Mouse (Mus musculus): ENCODE results near the gene Nubp1.

Nubp1 gene

GRCm38 (mm10) chr16:10411764-10412746 is at the start of gene Nubp1:
Nubp1 (plus strand) TSS chr16:10411948.
- in situ Hi-C loops (cut with MboI) = loop anchor here (5.0 kb wide), 1 partner anchor 105 kb away; no protein-coding TSS in a partner anchor

- in situ Hi-C loops (cut with MboI) = no loop called here
Measured at GRCm38 (mm10) chr16:10363061-10363460, 48.7 kb upstream of the Nubp1 start.

- in situ Hi-C loops (cut with MboI) = no loop called here
Measured at GRCm38 (mm10) chr16:10365796-10366195, 46.0 kb upstream of the Nubp1 start.

DNA sequence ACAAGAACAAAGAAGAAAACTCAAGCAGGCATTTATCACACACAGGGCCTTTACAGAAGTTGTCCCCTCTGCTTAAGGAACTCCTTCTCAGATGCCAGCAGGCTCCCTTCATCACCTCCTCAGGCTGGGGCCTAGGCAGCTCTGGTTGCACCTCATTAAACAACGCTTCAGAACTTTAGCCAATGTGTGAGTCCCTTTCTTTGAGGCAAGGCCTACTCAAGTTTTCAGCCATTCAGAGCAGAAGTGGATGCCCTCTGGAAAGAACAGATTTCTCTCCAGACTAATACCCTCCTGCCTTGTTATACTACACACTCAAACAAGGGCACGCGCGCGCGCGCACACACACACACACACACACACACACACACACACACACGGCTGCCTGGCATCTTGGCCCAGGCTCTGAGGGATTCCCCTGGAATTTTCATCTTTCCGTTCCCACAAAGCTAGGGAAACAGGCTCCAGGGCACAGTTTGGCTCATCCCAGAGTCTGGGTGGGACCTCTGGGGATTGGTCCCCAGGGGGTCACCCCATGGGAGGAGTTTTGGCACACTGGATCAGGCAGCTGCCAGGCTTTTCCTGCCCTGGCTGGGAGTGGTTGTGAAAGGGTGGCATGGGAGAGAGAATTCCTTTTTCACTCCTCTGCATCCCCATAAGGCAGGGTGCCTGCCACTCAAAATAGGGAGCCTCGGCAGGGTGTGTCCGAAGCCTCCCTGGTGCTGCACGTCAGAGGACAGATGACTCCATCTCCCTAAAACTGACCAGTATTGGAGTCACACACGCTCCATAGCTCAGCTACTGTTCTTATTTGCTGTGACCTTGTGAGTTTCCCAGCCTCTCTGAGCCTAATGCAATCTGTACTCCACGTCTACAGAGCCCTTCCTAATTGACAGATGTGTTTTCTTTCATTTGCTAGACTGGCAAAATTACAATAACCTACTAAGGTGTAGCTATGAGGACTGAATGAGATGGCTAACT is 45.2 kb upstream of the Nubp1 start:
- in situ Hi-C loops (cut with MboI) = no loop called here

DNA sequence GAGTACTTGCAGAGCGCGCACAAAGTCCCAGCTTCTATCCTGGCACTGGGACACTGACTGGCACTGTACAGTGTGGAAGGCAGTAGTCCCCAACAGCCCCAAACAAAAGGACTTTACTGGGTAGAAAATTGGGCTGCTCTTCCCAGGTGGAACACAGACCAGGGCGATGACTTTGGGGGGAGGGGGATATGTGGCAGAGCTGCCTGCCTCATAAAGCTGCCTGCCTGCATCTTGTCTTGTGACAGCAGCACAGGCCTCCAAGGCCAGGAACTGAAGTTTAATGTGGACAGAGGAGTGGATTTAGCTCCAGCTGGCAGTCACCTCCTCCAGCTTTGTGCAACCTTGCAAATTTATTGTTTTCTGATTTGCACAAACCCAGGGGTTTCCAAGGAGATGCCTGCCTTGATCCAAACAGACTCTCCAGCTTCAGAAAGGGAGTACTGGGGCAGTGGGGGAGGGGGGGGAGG is 42.2 kb upstream of the Nubp1 start:
- in situ Hi-C loops (cut with MboI) = no loop called here

DNA sequence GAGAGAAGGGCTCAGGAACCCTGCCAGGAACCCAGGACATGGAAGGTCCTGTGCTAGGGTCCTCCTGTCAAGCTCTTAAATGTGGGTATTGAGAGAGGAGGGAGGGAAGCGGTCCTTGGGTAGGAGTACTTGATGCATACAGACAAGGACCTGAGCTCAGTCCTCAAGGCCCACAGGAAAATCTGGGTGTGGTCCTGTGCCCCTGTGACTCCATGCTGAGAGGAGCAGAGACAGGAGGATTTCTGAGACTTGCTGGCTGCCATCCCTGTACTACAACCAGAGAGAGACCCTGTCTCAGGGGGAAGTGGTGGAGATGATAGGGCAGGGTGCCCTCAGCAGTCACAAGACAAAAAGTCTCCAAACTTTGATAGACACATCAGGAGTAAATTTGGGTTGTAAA is 41.8 kb upstream of the Nubp1 start:
- in situ Hi-C loops (cut with MboI) = no loop called here

DNA sequence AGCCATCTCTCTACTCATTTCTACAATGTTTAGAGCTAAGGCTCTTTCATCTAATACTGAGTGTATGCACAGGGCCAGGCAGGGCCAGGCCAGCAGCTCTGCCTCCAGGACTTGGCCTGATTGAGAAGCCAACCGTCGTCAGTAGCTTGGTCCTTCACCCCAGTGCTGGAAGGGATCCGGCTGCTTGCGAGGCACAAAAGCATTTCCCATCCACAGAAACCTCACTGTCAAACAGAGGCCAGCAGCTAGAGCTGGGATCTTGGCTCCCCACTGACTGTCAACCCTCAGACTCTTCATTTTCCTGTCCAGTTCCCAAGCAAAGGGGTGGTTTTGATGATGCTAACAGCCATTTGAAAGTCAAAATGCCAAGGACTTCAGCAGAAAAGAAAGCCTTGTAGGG is 39.4 kb upstream of the Nubp1 start:
- in situ Hi-C loops (cut with MboI) = no loop called here

- in situ Hi-C loops (cut with MboI) = no loop called here
Measured at GRCm38 (mm10) chr16:10374254-10375011, 37.3 kb upstream of the Nubp1 start.

DNA sequence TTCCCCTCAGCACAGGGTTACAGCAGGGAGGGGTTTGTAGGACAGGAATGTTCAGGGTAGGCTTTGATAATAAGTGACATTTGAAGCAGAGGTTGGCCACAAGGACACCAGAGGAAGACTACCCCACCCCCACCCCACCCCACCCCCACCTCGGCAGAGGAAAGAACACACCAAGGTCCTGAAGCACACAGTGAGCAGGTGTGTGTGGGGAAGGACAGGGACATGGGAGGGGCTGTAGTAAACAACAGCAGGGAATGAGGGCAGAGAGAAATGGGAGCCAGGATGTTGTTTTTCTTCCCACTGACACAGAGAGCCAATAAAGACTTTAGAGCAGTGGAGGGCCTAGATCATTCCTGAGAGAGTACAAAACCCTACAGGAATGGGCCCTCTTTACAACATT is 34.5 kb upstream of the Nubp1 start:
- in situ Hi-C loops (cut with MboI) = no loop called here

GRCm38 (mm10) chr16:10379531-10379930 is 32.2 kb upstream of the Nubp1 start:
- in situ Hi-C loops (cut with MboI) = no loop called here

DNA sequence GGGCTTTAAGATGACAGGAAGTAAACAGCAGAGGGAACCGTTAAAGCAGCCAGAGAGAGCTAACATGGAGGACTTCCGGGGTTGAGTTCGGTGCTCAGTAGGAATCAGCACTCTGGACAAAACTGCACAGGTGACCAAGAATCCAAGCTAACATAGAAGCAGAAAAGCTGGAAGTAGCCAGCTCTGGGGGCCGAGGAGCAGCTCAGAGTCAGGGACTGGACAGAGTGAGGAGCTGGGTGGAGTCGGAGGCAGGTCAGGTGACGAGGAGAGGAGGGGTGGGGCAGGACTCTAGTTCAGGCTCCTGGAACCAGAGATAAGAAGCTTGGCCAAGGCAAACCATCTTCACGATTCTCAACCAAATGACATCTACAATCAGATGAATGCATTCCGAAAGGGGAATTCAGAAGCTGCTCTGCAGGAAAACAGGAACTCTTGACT is 27.7 kb upstream of the Nubp1 start:
- in situ Hi-C loops (cut with MboI) = no loop called here

DNA sequence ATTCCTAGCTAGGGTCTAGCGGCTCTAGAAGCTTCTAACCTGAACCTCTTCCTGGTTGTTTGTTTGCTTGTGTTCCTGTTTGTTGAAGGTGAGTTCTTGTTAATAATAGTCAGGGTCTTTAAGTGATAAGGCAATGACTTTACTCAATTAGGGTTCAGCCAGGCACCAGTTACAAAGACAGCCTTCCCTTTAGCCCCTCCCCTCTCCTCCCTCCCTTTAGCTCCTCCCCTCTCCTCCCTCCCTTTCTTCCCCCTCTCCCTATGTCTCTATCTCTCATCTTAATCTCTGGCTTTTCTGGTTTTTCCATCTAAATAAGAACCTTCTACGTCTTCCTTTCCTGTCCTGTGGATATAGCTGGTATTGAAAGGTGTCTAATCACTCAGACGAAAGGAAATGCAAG is 27.2 kb upstream of the Nubp1 start:
- in situ Hi-C loops (cut with MboI) = no loop called here

GRCm38 (mm10) chr16:10385261-10385660 is 26.5 kb upstream of the Nubp1 start:
- in situ Hi-C loops (cut with MboI) = no loop called here

GRCm38 (mm10) chr16:10388634-10389365 is 22.9 kb upstream of the Nubp1 start:
- in situ Hi-C loops (cut with MboI) = no loop called here

GRCm38 (mm10) chr16:10392587-10392986 is 19.2 kb upstream of the Nubp1 start:
- in situ Hi-C loops (cut with MboI) = no loop called here

DNA sequence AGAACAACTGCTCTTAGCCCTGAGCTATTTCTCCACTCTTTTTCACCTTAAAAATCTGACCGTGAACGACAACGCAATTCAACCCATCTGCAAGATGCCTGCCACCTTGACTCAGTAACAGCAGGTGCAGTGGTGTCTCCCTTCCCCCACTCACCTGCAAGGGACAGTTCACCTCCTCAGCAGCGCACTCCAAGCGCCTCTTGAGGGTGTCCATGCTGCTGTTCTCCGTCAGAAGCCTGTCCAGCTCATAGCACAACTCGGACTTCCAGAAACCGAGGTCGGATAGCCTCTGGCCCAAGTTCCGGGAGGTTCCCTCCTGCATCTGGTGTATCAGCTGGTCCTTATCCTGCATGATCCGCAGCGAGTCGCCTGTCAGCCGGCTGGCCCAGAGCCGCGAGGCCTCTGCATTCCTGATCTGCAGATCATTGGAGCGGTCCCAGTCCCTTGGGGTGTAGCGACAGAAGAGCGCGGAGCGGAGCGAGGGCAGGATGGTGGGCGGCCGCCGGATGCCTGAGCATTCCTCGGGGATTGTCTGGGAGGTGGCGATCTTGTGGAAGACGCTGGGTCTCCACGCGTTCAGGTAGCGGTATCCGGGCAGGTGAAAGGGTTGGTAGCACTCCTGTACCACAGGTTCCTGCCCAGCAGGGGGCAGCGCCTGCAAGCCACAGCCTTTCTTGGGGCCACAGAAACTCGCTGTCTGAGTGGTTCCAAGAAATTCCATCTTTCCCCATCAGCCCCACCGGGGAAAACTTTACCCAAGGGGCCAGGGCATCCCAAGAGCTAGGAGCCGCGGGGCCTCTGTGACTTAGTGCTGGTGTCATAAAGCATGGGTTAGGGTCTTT is 16.8 kb upstream of the Nubp1 start, which contains the start of gene Tekt5:
Gene Tekt5, minus strand, starts transcription at position 792 of the 842 bp plus-strand sequence.
- in situ Hi-C loops (cut with MboI) = no loop called here

DNA sequence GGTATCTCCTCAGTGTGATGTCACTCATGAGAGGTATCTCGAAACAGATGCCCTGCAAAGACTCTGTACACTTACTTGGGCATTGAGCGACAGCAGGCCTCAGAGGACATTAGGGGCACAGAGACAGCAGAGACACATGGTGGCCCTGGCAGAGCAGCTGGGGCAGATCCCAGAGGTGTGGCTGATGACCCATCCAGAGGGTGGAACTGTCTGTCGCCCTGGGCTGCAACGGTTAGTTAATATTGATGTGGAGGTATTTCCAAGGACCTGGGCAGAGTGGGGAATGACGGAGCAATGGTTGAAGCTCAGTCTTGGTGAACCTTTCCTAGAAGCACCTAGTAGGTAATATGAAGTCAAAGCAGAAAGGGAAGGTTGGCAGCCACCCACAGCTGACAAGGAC is 13.0 kb upstream of the Nubp1 start:
- in situ Hi-C loops (cut with MboI) = no loop called here

GRCm38 (mm10) chr16:10399160-10399559 is 12.6 kb upstream of the Nubp1 start:
- in situ Hi-C loops (cut with MboI) = no loop called here

GRCm38 (mm10) chr16:10415976-10416375 is 4.2 kb downstream of the Nubp1 start:
- in situ Hi-C loops (cut with MboI) = no loop called here

GRCm38 (mm10) chr16:10416866-10417265 is 5.1 kb downstream of the Nubp1 start:
- in situ Hi-C loops (cut with MboI) = no loop called here
